Mouse (Mus musculus): ENCODE results near the gene Bpifc.
A peak's percentile ranks its signal among the peaks of the same experiment; 100 is the strongest.

The Bpifc gene

DNA sequence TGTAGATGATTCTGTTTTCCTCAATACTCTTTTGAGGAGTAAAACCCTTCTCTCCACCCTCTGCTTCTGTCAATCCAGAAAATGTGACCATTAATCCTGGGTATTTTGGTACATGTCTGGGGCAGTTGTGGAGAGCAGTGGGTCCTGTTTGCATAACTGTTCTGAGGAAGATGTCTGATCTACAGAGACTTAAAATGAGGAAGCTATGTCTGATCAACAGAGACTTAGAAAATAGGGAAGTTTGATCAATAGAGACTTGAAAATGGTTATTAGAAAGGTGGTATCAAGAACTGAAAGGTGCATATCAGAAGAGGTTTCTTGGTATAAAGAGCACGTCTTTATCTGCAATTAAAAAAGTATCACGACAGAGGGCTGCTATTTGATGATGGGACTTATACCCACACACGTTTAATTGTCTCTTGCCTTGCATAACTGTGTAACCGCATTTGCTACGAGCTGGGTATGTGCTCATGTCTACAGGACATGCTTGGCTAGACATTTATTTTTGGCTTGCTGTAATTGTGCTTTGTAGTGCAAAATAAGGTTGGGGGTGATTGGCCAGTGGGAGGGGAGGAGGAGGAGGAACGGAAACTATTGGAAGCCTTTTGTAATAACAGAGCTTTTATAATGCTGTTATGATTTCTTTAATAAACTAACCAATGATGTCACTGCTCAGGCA, 59.8 kb downstream of the Bpifc start:
- DNase-seq (ENCODE audit: extremely low spot score), result no peak

DNA sequence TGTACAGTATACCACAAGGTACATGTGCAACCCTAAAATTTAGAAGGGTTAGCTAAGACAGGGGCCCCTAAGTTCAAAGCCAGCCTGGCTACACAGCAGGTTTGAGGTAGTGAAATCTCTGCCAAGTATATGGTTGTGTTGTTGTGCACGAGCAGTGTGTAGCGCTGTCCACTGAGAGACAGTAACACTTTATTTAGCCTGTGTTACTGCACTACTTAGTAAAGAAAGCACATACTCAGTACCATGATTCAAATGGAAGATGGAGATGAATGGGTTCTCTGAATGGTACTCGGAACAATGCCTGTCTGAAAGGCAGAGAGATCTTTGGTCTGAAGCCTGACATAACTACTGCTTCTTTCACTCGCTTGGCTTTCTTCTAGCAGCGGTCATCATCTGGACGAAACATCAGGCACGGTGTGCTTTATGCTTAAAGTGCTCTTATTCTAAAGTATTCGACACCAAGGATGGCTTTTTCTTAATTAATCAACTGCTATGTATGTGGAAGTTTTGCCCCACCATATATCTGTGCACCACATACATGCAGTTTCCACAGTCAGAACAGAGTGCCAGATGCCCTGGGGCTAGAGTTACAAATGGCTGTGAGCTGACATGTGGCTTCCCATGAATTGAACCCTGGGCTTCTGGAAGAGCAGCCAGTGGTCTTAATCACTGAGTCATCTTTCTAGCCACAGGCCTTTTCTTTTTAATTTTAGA, 63.1 kb downstream of the Bpifc start:
- no peak for DNase-seq (ENCODE audit: extremely low spot score)

DNA sequence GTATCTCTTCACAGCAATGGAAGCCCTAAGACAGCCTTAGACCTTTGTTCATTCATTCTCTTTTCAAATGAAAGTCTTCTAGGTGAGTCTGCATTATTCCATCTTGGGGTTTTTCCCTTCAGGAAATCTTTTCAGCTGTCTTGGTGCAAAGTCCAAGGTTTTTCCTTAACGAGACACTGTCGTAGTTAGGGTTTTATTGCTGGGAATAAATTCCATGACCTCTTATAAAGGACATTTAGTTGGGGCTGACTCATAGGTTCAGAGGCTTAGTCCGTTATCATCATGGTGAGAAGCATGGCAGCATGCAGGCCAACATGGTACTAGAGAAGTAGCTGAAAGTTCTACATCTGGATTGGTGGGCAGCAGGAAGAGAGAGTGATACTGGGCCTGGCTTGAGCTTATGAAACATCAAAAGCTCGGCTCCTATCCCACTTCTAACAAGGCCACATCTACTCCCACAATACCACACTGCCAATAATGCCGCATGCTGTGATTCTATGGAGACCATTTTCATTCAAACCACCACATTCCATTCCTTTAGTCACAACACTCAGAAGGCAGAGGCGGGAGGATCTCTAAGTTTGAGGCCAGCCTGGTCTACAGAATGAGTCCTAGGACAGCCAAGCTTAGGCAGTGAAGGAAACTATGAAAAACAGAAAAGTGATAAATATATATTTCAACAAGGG, 75.3 kb downstream of the Bpifc start:
- no peak for DNase-seq (ENCODE audit: extremely low spot score)

DNA sequence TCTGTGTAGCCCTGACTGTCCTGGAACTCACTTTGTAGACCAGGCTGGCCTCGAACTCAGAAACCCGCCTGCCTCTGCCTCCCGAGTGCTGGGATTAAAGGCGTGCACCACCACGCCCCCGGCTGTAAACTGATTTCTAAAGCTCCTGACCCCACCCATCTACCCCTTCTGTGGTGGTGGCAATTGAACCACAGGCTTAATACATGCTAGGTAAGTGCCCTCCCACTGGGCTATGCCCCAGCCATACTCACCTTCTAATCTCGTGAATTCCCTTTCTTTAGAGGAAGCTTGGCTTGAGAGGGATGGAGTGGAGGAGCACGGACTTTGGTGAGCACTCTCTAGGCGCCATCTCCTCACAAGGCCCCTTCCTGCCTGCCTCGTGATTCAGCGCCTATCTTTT, 81.7 kb downstream of the Bpifc start:
- no peak for DNase-seq (ENCODE audit: extremely low spot score)

DNA sequence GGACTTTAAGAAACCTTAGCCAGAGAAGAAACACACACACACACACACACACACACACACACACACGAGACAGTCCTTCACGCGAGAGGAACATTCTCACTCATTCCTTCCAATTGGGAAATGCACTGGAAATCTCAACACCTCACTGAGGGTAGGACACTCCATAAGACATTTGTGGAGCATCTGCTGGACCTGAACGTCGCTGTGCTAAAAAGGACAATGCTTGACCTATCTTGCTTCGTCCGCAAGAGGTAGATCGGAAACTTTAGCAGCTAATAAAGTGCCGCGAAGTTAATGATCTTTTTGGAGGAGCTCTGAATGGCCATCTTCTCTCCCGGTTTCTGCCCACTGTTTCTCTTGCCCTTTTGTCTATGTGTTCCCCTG, 82.5 kb downstream of the Bpifc start:
- peak; percentile 4 for DNase-seq (ENCODE audit: extremely low spot score)

DNA sequence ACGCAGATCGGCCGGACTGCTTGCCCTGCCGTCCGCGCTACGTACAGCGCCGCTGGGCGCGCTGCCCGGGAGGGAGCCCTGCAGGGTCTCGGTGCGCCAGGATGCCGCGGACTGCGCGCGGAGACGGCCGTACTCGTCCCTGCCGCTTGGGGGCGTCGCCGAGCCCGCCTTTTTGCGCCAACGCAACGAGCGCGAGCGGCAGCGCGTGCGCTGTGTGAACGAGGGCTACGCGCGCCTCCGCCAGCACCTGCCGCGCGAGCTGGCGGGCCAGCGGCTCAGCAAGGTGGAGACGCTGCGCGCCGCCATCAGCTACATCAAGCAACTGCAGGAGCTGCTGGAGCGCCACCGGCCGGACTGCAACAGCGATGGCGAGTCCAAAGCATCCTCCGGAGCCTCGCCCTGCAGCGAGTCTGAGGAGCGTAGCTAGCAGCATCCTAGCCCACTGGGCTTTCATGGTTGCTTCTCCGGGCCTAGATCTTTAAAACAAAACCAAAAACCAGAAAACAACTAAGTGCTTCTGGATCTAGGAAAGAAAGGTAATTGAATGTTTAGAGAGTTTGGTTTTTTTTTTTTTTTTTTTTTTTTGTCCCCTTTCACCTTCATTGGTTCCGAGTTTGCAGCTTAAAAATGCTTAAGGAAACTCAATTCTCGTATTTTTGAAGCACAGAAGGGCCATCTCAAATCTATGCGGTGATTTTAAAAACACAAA, 83.0 kb downstream of the Bpifc start:
- peak; percentile 85 for DNase-seq (ENCODE audit: extremely low spot score)

DNA sequence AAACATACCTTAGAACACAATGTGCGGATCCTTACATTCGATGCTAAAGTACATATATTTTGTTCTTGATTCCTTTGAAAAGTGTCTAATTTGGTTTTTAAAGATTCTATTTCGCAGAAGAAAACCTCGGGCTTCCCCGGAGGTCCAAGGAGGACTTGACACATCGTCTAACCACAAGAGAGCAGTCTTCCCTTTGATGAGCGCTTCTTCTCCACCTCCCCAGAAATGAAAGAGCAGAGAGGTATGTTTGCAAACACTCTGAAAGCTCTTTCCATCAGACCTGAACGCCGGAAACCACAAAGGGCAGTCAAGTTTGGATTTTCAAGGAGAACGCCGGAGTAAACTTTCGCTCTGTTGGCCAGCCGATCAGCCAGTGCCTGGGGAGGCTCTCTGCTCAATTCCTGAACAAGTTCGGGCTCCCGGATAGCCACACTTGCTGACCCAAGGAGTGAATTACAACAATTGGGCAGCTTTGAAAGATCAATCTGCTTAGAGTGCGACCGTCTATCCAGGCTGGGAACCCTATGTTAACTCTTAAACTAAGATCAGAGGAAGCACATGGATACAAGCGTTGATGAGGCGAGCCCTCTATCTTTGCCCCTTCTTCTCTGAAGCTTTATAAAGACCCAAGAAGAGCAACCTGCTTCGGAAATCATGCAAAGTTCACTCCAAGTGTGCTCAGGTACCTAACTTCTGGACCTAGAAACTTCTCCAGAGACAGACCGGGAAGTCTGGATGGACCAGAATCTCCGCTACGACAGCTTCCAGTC, 83.8 kb downstream of the Bpifc start, which contains the start of gene Ascl4:
TSS of gene Ascl4 (plus strand) at position 6 of the 770 bp plus-strand sequence.
- peak; percentile 51 for DNase-seq (ENCODE audit: extremely low spot score)

DNA sequence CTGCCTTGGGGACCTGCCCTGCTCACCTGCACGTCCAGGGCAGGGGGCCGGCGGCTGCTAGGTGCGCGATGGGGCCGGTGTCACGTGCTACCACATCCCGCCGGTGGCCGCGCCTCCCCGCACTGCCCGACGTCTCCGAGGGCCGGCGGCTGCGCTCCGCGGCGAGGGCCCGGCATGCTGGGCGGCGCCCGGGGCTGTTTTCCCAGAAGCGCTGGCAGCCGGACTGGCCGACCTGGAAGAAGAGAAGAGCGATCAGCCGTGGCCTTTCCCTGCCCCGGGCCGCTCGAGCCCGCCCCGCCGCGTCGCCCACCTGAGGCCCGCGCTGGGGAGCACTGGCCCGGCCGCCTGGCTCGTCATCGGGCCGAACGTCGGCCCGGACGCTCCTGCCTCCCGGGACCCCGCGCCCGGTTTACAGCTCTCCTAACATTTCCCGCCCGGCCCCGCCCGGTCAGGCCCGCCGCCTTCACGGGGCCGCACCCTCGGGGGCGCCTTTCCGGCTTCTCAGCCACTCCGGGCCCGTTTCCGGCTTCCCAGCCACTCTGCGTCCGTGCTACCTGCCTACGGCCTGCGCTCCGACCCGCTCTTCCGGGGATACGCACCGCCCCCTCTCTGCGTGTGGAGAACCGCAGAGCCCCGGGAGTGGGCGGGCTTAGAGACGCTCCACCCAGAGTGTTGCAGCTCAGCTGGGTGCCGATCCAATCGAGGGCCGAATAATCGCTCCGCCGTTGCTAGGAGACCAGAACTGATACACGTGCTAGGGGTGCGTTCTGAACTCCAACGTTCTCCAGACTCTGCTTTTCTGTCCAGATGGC, 95.0 kb downstream of the Bpifc start, which contains the start of gene Prdm4:
TSS of gene Prdm4 (minus strand) at position 645 of the 812 bp plus-strand sequence.
- DNase-seq (ENCODE audit: extremely low spot score), result peak; percentile 96
